Mouse (Mus musculus) gastrocnemius, adult 2 months (tissue): ENCODE results near the gene Lag3. TPM values are rescaled to one million over a fixed set of nuclear protein-coding genes. Genes with fewer than 3 reads are reported as not detected.

Experiments
- DNase-seq: peaks from one replicate; pipeline ENCODE4 v3.0.0; 2022
- H3K27ac ChIP-seq: fragments of 200-600 bp; 2 replicates; pipeline ENCODE4 v1.8.1; 2022; ENCODE audit warnings: mild to moderate bottlenecking
- H3K4me3 ChIP-seq: fragments of 200-600 bp; 2 replicates; pipeline ENCODE4 v1.8.1; 2022; ENCODE audit warnings: mild to moderate bottlenecking, moderate library complexity
- CTCF ChIP-seq: fragments of 200-600 bp; IDR thresholded peaks from 2 replicates; pipeline ENCODE4 v1.8.1; 2022; ENCODE audit warnings: antibody characterized with exemption, mild to moderate bottlenecking, moderate library complexity
- intact Hi-C: fragments of 180-260 bp; cut with DNase I; formaldehyde crosslinking; loops from one replicate; pipeline ENCODE4 v1.15.1; 2025
- long read RNA-seq, 2 experiments: library from polyadenylated mRNA; stranded (forward); transcript quantifications; one replicate each; pipeline ENCODE4 v2.0.0; 2021
- total RNA-seq, 2 experiments: library from RNA; stranded (reverse); gene quantifications; 2 replicates each; pipeline ENCODE4 v1.2.3; 2021

The Lag3 gene
- under 1 TPM; 0.11 to 0.13 TPM for total RNA-seq
- long read RNA-seq, experiment 1, result 0 reads
- long read RNA-seq, experiment 2, result 0 reads

- no peak within 1 kb of the TSS for H3K4me3 ChIP-seq
- H3K27ac ChIP-seq, result no peak within 1 kb of the TSS
- TF ChIP-seq CTCF, result no peak
- no peak for DNase-seq
- intact Hi-C loops, result no loop called here
Observed at GRCm38 (mm10) chr6:124911533-124912218, at the start of gene Lag3. TSS of gene Lag3 (minus strand) at chr6:124911705.

DNA sequence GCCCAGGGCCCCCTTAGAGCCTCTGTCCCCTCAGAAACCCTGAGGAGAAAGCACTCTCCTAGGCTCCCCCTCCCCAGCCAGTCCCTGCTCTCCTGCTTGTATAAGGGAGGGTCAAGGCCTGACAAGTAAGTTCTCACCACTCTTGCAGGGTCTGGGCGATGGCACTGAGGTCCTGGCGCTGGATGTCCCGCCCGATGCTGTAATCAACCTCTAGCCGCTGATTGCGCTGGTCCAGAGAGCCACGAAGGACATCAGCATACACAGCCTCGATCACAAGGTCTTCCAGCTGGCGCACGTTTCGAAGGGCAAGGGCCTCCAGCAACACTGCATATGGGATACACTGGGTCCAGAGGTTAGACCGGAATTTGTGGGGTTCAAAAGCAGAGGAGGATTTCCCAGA is 49.5 kb upstream of the Lag3 start:
- Histone ChIP-seq H3K27ac (no peak overlapping the region), H3K4me3 (no peak overlapping the region)
- DNase-seq, result no peak
- no peak for TF ChIP-seq CTCF
- intact Hi-C loops, result loop anchor here (10.0 kb wide), 1 partner anchor 106 kb away; the partner anchor contains the start of gene P3h3

- TF ChIP-seq CTCF, result no peak
- Histone ChIP-seq H3K27ac (no peak overlapping the region), H3K4me3 (no peak overlapping the region)
- intact Hi-C loops, result loop anchor here (10.0 kb wide), 1 partner anchor 105 kb away; the partner anchor contains the start of gene P3h3
- DNase-seq, result no peak
Observed at GRCm38 (mm10) chr6:124959960-124960359, 48.5 kb upstream of the Lag3 start.

GRCm38 (mm10) chr6:124958127-124958526 is 46.6 kb upstream of the Lag3 start:
- no peak for DNase-seq
- intact Hi-C loops, result no loop called here
- no peak for TF ChIP-seq CTCF
- Histone ChIP-seq H3K4me3 (no peak overlapping the region), H3K27ac (no peak overlapping the region)

- no peak for TF ChIP-seq CTCF
- Histone ChIP-seq H3K4me3 (no peak overlapping the region), H3K27ac (no peak overlapping the region)
- DNase-seq, result no peak
- intact Hi-C loops, result no loop called here
Observed at GRCm38 (mm10) chr6:124955212-124955611, 43.7 kb upstream of the Lag3 start.

DNA sequence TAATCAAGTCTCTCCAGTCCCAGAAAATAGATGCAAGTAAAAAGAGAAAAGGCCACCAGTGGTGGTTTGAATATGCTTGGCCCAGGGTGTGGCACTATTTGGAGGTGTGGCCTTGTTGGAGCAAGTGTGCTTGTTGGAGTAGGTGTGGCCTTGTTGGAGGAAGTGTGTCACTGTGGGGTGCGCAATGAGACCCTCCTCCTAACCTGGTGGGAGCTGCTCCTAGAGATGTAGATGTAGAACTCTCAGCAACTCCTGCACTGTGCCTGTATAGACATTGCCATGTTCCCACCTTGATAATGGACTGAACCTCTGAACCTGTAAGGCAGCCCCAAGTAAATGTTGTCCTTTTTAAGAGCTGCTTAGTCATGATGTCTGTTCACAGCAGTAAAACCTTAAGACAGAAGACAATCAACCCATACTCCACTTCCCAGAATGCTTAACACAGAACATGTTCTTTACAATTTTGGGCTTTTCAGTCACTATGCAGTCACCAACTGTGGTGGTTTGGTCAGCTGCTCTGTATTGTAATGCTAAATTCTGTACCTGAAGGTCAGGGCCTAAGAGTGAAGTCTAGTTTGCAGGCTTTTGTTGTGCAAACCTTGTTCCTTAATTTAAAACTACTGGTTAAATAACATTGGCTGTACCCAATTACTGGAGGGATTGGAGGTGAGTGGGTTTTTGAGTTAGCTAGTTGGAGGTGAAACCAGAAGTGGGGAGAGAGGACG is 42.6 kb upstream of the Lag3 start:
- TF ChIP-seq CTCF, result no peak
- no peak for DNase-seq
- no peak overlapping the region for H3K27ac ChIP-seq
- intact Hi-C loops, result no loop called here
- H3K4me3 ChIP-seq, result no peak overlapping the region

- no peak for DNase-seq
- no peak overlapping the region for H3K27ac ChIP-seq
- no peak for TF ChIP-seq CTCF
- no peak overlapping the region for H3K4me3 ChIP-seq
- intact Hi-C loops, result no loop called here
Observed at GRCm38 (mm10) chr6:124943526-124943925, 32.0 kb upstream of the Lag3 start.

DNA sequence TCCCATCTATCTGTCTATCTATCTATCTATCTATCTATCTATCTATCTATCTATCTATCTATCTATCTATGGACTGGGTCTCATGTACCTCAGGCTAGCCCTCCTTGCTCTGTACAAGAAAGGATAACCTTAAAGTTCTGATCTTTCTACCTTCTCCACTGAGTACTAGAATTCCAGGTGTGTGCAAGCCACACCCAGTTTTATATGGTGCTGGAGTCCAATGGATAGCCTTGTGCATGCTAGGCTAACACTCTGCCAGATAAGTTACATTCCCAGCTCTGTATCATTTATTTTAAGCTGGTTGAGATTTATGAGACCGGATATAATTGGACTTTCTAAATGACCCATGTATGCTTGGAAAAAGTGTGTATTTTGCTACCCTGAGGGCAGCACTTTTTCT is 30.2 kb upstream of the Lag3 start:
- no peak overlapping the region for H3K27ac ChIP-seq
- H3K4me3 ChIP-seq, result no peak overlapping the region
- no peak for DNase-seq
- intact Hi-C loops, result no loop called here
- TF ChIP-seq CTCF, result no peak

GRCm38 (mm10) chr6:124938554-124938953 is 27.0 kb upstream of the Lag3 start:
- intact Hi-C loops, result no loop called here
- no peak for DNase-seq
- no peak overlapping the region for H3K4me3 ChIP-seq
- H3K27ac ChIP-seq, result no peak overlapping the region
- no peak for TF ChIP-seq CTCF

GRCm38 (mm10) chr6:124937493-124937892 is 26.0 kb upstream of the Lag3 start:
- DNase-seq, result no peak
- intact Hi-C loops, result no loop called here
- no peak for TF ChIP-seq CTCF
- peak overlapping the region; percentile 84 for H3K27ac ChIP-seq
- H3K4me3 ChIP-seq, result no peak overlapping the region

GRCm38 (mm10) chr6:124936681-124937080 is 25.2 kb upstream of the Lag3 start:
- Histone ChIP-seq H3K27ac (peak overlapping the region; percentile 84), H3K4me3 (no peak overlapping the region)
- intact Hi-C loops, result no loop called here
- peak; percentile 65 for DNase-seq
- no peak for TF ChIP-seq CTCF

DNA sequence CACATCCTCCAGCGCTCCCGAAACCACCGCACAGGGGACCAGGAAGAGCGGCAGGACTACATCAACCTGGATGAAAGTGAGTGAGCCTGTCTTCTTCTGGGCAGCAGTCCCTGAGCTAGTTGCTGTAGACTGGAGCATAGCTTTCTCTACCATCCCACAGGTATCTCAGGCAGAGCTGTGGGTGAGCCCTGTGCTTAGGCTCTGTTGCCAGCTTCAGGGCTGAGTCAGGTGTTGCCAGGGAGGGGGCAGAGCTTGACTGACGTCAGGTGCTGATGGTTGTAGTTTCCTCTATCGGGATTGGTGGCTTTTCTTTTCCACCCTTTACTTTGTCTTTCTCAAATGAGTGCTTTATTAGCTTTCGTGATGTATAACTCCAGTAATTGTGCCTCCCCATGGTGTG is 23.2 kb upstream of the Lag3 start:
- intact Hi-C loops, result no loop called here

DNA sequence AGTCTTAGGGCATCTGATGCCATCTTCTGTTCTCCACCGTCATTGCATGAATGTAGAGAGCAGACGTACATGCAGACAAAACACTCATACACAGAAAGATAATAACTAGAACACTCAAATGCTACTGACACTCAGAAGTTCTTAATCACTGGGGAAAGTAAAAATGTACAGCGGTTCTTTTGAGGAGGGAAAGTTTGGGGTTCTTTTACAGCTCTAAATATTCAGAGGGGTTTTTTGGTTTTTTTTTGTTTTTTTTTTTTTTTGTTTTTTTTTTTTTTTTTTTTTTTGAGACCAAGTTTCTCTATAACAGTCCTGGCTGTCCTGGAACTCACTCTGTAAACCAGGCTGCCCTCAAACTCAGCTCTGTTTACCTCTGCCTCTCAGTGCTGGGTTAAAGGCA is 21.6 kb upstream of the Lag3 start:
- intact Hi-C loops, result no loop called here
- H3K27ac ChIP-seq, result no peak overlapping the region
- no peak for TF ChIP-seq CTCF
- DNase-seq, result no peak
- H3K4me3 ChIP-seq, result no peak overlapping the region; the same call in 1 of the 2 replicates

More for the DNA sequence above, 23.2 kb upstream of the Lag3 start:
- H3K4me3 ChIP-seq, result no peak overlapping the region
- no peak for DNase-seq
- peak overlapping the region; percentile 84 for H3K27ac ChIP-seq
- no peak for TF ChIP-seq CTCF
